Mouse (Mus musculus) MEL (cell line): ENCODE results near the gene Smarcd1. TPM values are rescaled to one million over a fixed set of nuclear protein-coding genes. Genes with fewer than 3 reads are reported as not detected.
A peak's percentile ranks its signal among the peaks of the same experiment; 100 is the strongest.

ENCODE experiments used
- DNase-seq: peaks from one replicate; pipeline ENCODE4 v3.0.0; 2011; ENCODE audit warnings: low read depth, low spot score
- H3K27ac ChIP-seq: 2 replicates; pipeline ENCODE4 v1.5.1; 2012; ENCODE audit warnings: low read depth, mild to moderate bottlenecking, control low read depth, low read length, moderate library complexity; ENCODE audit not compliant: control insufficient read depth
- H3K27me3 ChIP-seq, 2 experiments: fragments of 150-350 bp in 1 of 2; sonication (generic) in 1 of 2; 2 replicates each; pipeline ENCODE4 v1.6.1; 2012; ENCODE audit warnings: low read length in 2 of 2, mild to moderate bottlenecking in 2 of 2, improper control_type of control experiment in 1 of 2, moderate library complexity in 1 of 2; ENCODE audit not compliant: insufficient read depth in 2 of 2, control insufficient read depth in 1 of 2
- H3K36me3 ChIP-seq, 2 experiments: 2 replicates each; pipeline ENCODE4 v1.6.1; 2012 to 2014; ENCODE audit warnings: low read length in 2 of 2, improper control_type of control experiment in 1 of 2, inconsistent platforms in 1 of 2, mild to moderate bottlenecking in 1 of 2; ENCODE audit not compliant: insufficient read depth in 2 of 2, control insufficient read depth in 1 of 2
- H3K4me1 ChIP-seq, 2 experiments: fragments of 150-350 bp in 1 of 2; sonication (generic) in 1 of 2; 2 replicates each; pipeline ENCODE4 v1.6.1; 2012; ENCODE audit warnings: low read length in 2 of 2, improper control_type of control experiment in 1 of 2, mild to moderate bottlenecking in 1 of 2; ENCODE audit not compliant: insufficient read depth in 2 of 2, control insufficient read depth in 1 of 2
- H3K4me3 ChIP-seq, 2 experiments: fragments of 150-350 bp in 1 of 2; sonication (generic) in 1 of 2; 2 replicates each; pipeline ENCODE4 v1.5.1; 2012; ENCODE audit warnings: low read depth in 2 of 2, low read length in 2 of 2, mild to moderate bottlenecking in 2 of 2, moderate library complexity in 2 of 2, control low read depth in 1 of 2, improper control_type of control experiment in 1 of 2; ENCODE audit not compliant: control insufficient read depth in 1 of 2, insufficient read depth in 1 of 2
- H3K79me2 ChIP-seq: 2 replicates; pipeline ENCODE4 v1.6.1; 2012; ENCODE audit warnings: mild to moderate bottlenecking, low read length, moderate library complexity; ENCODE audit not compliant: control insufficient read depth, poor library complexity, insufficient read depth
- H3K9ac ChIP-seq: 2 replicates; pipeline ENCODE4 v1.6.1; 2012; ENCODE audit warnings: low read depth, mild to moderate bottlenecking, control low read depth, low read length, moderate library complexity; ENCODE audit not compliant: control insufficient read depth, poor library complexity, severe bottlenecking
- H3K9me3 ChIP-seq: fragments of 150-350 bp; sonication (generic); replicated peaks from 2 replicates; pipeline ENCODE4 v1.6.1; 2012; ENCODE audit warnings: mild to moderate bottlenecking, low read length, improper control_type of control experiment, moderate library complexity; ENCODE audit not compliant: insufficient read depth
- BHLHE40 ChIP-seq: IDR thresholded peaks from 2 replicates; pipeline ENCODE4 v1.6.1; 2012; ENCODE audit warnings: low read depth, mild to moderate bottlenecking, inconsistent platforms, low read length, improper control_type of control experiment, borderline replicate concordance
- CHD1 ChIP-seq: IDR thresholded peaks from 2 replicates; pipeline ENCODE4 v1.6.1; 2012; ENCODE audit warnings: low read depth, mild to moderate bottlenecking, inconsistent platforms, low read length, improper control_type of control experiment
- CHD2 ChIP-seq: IDR thresholded peaks from 2 replicates; pipeline ENCODE4 v1.6.1; 2011; ENCODE audit warnings: low read length, improper control_type of control experiment
- CTCF ChIP-seq, 3 experiments: IDR thresholded peaks in 2 of 3; conservative IDR thresholded peaks in 1 of 3; 2 replicates each; pipeline ENCODE4 v1.5.1; 2011 to 2012; ENCODE audit warnings: low read length in 3 of 3, low read depth in 2 of 3, mild to moderate bottlenecking in 2 of 3, improper control_type of control experiment in 1 of 3, inconsistent platforms in 1 of 3, mixed read lengths in 1 of 3, moderate library complexity in 1 of 3; ENCODE audit not compliant: control insufficient read depth in 1 of 3, insufficient read depth in 1 of 3, poor library complexity in 1 of 3, severe bottlenecking in 1 of 3
- E2F4 ChIP-seq: IDR thresholded peaks from 2 replicates; pipeline ENCODE4 v1.6.1; 2011; ENCODE audit warnings: low read depth, low read length, improper control_type of control experiment, borderline replicate concordance
- ELF1 ChIP-seq: IDR thresholded peaks from 2 replicates; pipeline ENCODE4 v1.6.1; 2014; ENCODE audit warnings: low read depth, mild to moderate bottlenecking, inconsistent platforms, low read length, improper control_type of control experiment, moderate library complexity
- EP300 ChIP-seq, 2 experiments: IDR thresholded peaks; 2 replicates each; pipeline ENCODE4 v1.6.1; 2011; ENCODE audit warnings: improper control_type of control experiment in 2 of 2, low read length in 2 of 2, low read depth in 1 of 2, mild to moderate bottlenecking in 1 of 2
- ETS1 ChIP-seq: IDR thresholded peaks from 2 replicates; pipeline ENCODE4 v1.6.1; 2012; ENCODE audit warnings: low read depth, mild to moderate bottlenecking, inconsistent platforms, low read length, improper control_type of control experiment, moderate library complexity
- GABPA ChIP-seq: IDR thresholded peaks from 2 replicates; pipeline ENCODE4 v1.6.1; 2012; ENCODE audit warnings: low read depth, mild to moderate bottlenecking, inconsistent platforms, low read length, improper control_type of control experiment, moderate library complexity
- GATA1 ChIP-seq: IDR thresholded peaks from 2 replicates; pipeline ENCODE4 v1.6.1; 2011; ENCODE audit warnings: low read depth, low read length, improper control_type of control experiment
- HCFC1 ChIP-seq: IDR thresholded peaks from 2 replicates; pipeline ENCODE4 v1.6.1; 2012; ENCODE audit warnings: low read depth, mild to moderate bottlenecking, inconsistent platforms, low read length, improper control_type of control experiment, moderate library complexity
- KAT2A ChIP-seq: conservative IDR thresholded peaks from 2 replicates; pipeline ENCODE4 v1.6.1; 2012; ENCODE audit warnings: low read depth, low read length, improper control_type of control experiment, inconsistent platforms
- MAFK ChIP-seq: IDR thresholded peaks from 2 replicates; pipeline ENCODE4 v1.6.1; 2011; ENCODE audit warnings: low read depth, mild to moderate bottlenecking, low read length, improper control_type of control experiment, borderline replicate concordance
- MAX ChIP-seq: IDR thresholded peaks from 2 replicates; pipeline ENCODE4 v1.6.1; 2011; ENCODE audit warnings: low read length, improper control_type of control experiment
- MAZ ChIP-seq: IDR thresholded peaks from 2 replicates; pipeline ENCODE4 v1.6.1; 2012; ENCODE audit warnings: low read depth, mild to moderate bottlenecking, inconsistent platforms, low read length, improper control_type of control experiment
- MEF2A ChIP-seq: IDR thresholded peaks from 2 replicates; pipeline ENCODE4 v1.6.1; 2014; ENCODE audit warnings: low read depth, mild to moderate bottlenecking, inconsistent platforms, low read length, improper control_type of control experiment; ENCODE audit not compliant: poor library complexity, insufficient replicate concordance, severe bottlenecking; ENCODE audit errors: extremely low read depth
- MXI1 ChIP-seq: IDR thresholded peaks from 2 replicates; pipeline ENCODE4 v1.6.1; 2011; ENCODE audit warnings: mild to moderate bottlenecking, low read depth, low read length, improper control_type of control experiment
- MYB ChIP-seq: IDR thresholded peaks from 2 replicates; pipeline ENCODE4 v1.6.1; 2011; ENCODE audit warnings: mild to moderate bottlenecking, low read depth, low read length, improper control_type of control experiment
- MYC ChIP-seq: IDR thresholded peaks from 2 replicates; pipeline ENCODE4 v1.6.1; 2011; ENCODE audit warnings: low read depth, mild to moderate bottlenecking, low read length, improper control_type of control experiment, moderate library complexity
- NELFE ChIP-seq: IDR thresholded peaks from 2 replicates; pipeline ENCODE4 v1.6.1; 2011; ENCODE audit warnings: low read depth, low read length, improper control_type of control experiment
- NRF1 ChIP-seq: IDR thresholded peaks from 2 replicates; pipeline ENCODE4 v1.6.1; 2014; ENCODE audit warnings: low read depth, mild to moderate bottlenecking, inconsistent platforms, low read length, improper control_type of control experiment, moderate library complexity; ENCODE audit not compliant: poor library complexity, insufficient read depth, severe bottlenecking
- POLR2A ChIP-seq, 2 experiments: IDR thresholded peaks; 2 replicates each; pipeline ENCODE4 v1.6.1; 2011 to 2012; ENCODE audit warnings: low read length in 2 of 2, mild to moderate bottlenecking in 2 of 2, control low read depth in 1 of 2, improper control_type of control experiment in 1 of 2, low read depth in 1 of 2, moderate library complexity in 1 of 2; ENCODE audit not compliant: control insufficient read depth in 1 of 2, insufficient read depth in 1 of 2, poor library complexity in 1 of 2
- RCOR1 ChIP-seq: IDR thresholded peaks from 2 replicates; pipeline ENCODE4 v1.6.1; 2012; ENCODE audit warnings: low read depth, mild to moderate bottlenecking, inconsistent platforms, low read length, improper control_type of control experiment
- SIN3A ChIP-seq: IDR thresholded peaks from 2 replicates; pipeline ENCODE4 v1.6.1; 2012; ENCODE audit warnings: low read length, improper control_type of control experiment, inconsistent platforms
- SMC3 ChIP-seq: IDR thresholded peaks from 2 replicates; pipeline ENCODE4 v1.6.1; 2011; ENCODE audit warnings: low read depth, low read length, improper control_type of control experiment
- TBP ChIP-seq: IDR thresholded peaks from 2 replicates; pipeline ENCODE4 v1.8.0; 2011; ENCODE audit warnings: low read depth, low read length, improper control_type of control experiment
- TCF12 ChIP-seq: IDR thresholded peaks from 2 replicates; pipeline ENCODE4 v1.6.1; 2014; ENCODE audit warnings: low read depth, mild to moderate bottlenecking, inconsistent platforms, low read length, improper control_type of control experiment, moderate library complexity
- UBTF ChIP-seq: IDR thresholded peaks from 2 replicates; pipeline ENCODE4 v1.6.1; 2012; ENCODE audit warnings: low read depth, mild to moderate bottlenecking, inconsistent platforms, low read length, improper control_type of control experiment, moderate library complexity, borderline replicate concordance; ENCODE audit not compliant: insufficient read depth
- ZC3H11A ChIP-seq: IDR thresholded peaks from 2 replicates; pipeline ENCODE4 v1.6.1; 2012; ENCODE audit warnings: low read depth, mild to moderate bottlenecking, inconsistent platforms, low read length, improper control_type of control experiment
- ZMIZ1 ChIP-seq: IDR thresholded peaks from 2 replicates; pipeline ENCODE4 v1.6.1; 2012; ENCODE audit warnings: low read depth, mild to moderate bottlenecking, inconsistent platforms, low read length, improper control_type of control experiment, moderate library complexity
- ZNF384 ChIP-seq: IDR thresholded peaks from 2 replicates; pipeline ENCODE4 v1.6.1; 2012; ENCODE audit warnings: low read depth, mild to moderate bottlenecking, inconsistent platforms, low read length, improper control_type of control experiment
- polyA plus RNA-seq, 2 experiments: library from polyadenylated mRNA; stranded (reverse) in 1 of 2; unstranded in 1 of 2; fragments of >175 nt in 1 of 2; fragments of >200 nt in 1 of 2; gene quantifications; 2 replicates each; pipeline versions ENCODE4 v1.2.1 to v1.2.4; 2012; ENCODE audit warnings: low replicate concordance in 2 of 2, low read depth in 1 of 2; ENCODE audit not compliant: insufficient read length in 2 of 2, insufficient read depth in 1 of 2, missing spikeins in 1 of 2
- total RNA-seq: library from RNA; depleted of rRNA; stranded (reverse); fragments of 300-350 nt; gene quantifications from 2 replicates; pipeline ENCODE4 v1.2.3, GENCODE M21; 2012

Gene Smarcd1
- total and polyA plus RNA-seq, 3 experiments, result 20.1 to 247 (median 72.5) TPM

DNA sequence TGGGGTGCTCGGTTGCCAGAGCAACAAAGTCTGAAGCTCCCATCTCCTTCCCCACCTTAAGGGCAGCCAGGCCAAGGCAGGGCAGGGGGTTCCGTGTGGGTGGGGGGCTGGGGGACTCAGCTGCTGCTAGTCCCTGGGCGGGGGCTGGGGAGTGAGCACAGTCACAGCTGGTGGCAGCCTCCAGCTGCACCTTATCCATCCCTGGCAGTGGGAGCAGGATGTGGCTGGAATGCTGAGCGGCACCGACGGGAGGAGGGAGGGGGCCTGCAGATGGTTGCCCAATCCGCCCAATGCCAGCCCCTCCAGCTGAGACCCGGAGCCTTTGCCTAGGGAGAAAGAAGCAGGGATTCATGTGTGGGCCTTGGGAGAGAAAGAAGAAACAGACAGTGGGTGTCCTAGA lies 24.8 kb upstream of the Smarcd1 start:
- H3K4me1 ChIP-seq, result peaks cover 0 to 6% of the 10 kb centered on the region in 2 experiments; a peak in 1 of 4 replicates

GRCm38 (mm10) chr15:99678063-99678800 lies 23.7 kb upstream of the Smarcd1 start:
- no peaks in the 10 kb centered on the region for H3K36me3 ChIP-seq
- no peaks in the 10 kb centered on the region for H3K9me3 ChIP-seq
- no peak overlapping the region for H3K27ac ChIP-seq
- peaks cover 0 to 6% of the 10 kb centered on the region in 2 experiments; a peak in 1 of 4 replicates for H3K4me1 ChIP-seq
- H3K27me3 ChIP-seq, result peaks cover 6 to 8% of the 10 kb centered on the region in 2 experiments; a peak in 3 of 4 replicates
- no peak overlapping the region for H3K9ac ChIP-seq
- no peak overlapping the region for H3K4me3 ChIP-seq
- DNase-seq, result peak; percentile 83
- H3K79me2 ChIP-seq, result no peaks in the 10 kb centered on the region
- TF ChIP-seq MYC, result peak; percentile 73; the same call in 1 of the 2 replicates
- no peak for TF ChIP-seq EP300 (IDR thresholded peaks at IDR 0.05; ENCODE audit: low read depth in 1 of 2, low read length in 2 of 2)
- TF ChIP-seq KAT2A, result no peak
- no peak for TF ChIP-seq ELF1
- no peak for TF ChIP-seq HCFC1
- no peak for TF ChIP-seq RCOR1
- TF ChIP-seq SIN3A, result no peak
- no peak for TF ChIP-seq MEF2A
- TF ChIP-seq BHLHE40, result no peak
- TF ChIP-seq POLR2A (IDR thresholded peaks at IDR 0.05; ENCODE audit: control insufficient read depth in 1 of 2, insufficient read depth in 1 of 2, low read depth in 1 of 2, low read length in 2 of 2, poor library complexity in 1 of 2), result no peak
- TF ChIP-seq ZMIZ1, result no peak
- no peak for TF ChIP-seq E2F4
- TF ChIP-seq CTCF (IDR thresholded peaks at IDR 0.05 in 2 of 3, conservative IDR thresholded peaks at IDR 0.05 in 1 of 3; ENCODE audit: control insufficient read depth in 1 of 3, insufficient read depth in 1 of 3, low read depth in 2 of 3, low read length in 3 of 3, poor library complexity in 1 of 3, severe bottlenecking in 1 of 3), result peak; percentile 76 to 78 (median 76)
- no peak for TF ChIP-seq TBP
- TF ChIP-seq CHD1, result no peak
- no peak for TF ChIP-seq MAX
- TF ChIP-seq MYB, result no peak
- no peak for TF ChIP-seq ETS1
- no peak for TF ChIP-seq GATA1
- TF ChIP-seq ZC3H11A, result no peak
- TF ChIP-seq NELFE, result no peak
- no peak for TF ChIP-seq CHD2
- peak; percentile 32; the same call in 1 of the 2 replicates for TF ChIP-seq MXI1
- no peak for TF ChIP-seq MAZ
- TF ChIP-seq UBTF, result no peak
- TF ChIP-seq MAFK, result no peak
- TF ChIP-seq TCF12, result no peak
- no peak for TF ChIP-seq GABPA
- TF ChIP-seq SMC3, result peak; percentile 59

More for the DNA sequence above, 24.8 kb upstream of the Smarcd1 start:
- no peak overlapping the region for H3K27ac ChIP-seq
- no peaks in the 10 kb centered on the region for H3K79me2 ChIP-seq
- no peak overlapping the region for H3K4me3 ChIP-seq
- TF ChIP-seq CTCF (IDR thresholded peaks at IDR 0.05 in 2 of 3, conservative IDR thresholded peaks at IDR 0.05 in 1 of 3; ENCODE audit: control insufficient read depth in 1 of 3, insufficient read depth in 1 of 3, low read depth in 2 of 3, low read length in 3 of 3, poor library complexity in 1 of 3, severe bottlenecking in 1 of 3) (no peak), MAFK (no peak), ZNF384 (no peak), NRF1 (no peak), MXI1 (no peak), ETS1 (no peak)
- H3K36me3 ChIP-seq, result no peaks in the 10 kb centered on the region
- DNase-seq, result no peak
- H3K9ac ChIP-seq, result no peak overlapping the region
- H3K27me3 ChIP-seq, result peaks cover 6 to 7% of the 10 kb centered on the region in 2 experiments; a peak in 3 of 4 replicates
- no peaks in the 10 kb centered on the region for H3K9me3 ChIP-seq
